Mouse (Mus musculus) embryo, embryonic 10.5 days (tissue): ENCODE results near the gene Syt16.

Source experiments
- DNase-seq: peaks from one replicate; pipeline ENCODE4 v3.0.0-alpha.2; 2015; ENCODE audit warnings: low spot score

Syt16 gene

GRCm38 (mm10) chr12:74013739-74014138, 16.3 kb downstream of the Syt16 start:
- peak; percentile 86 for DNase-seq

DNA sequence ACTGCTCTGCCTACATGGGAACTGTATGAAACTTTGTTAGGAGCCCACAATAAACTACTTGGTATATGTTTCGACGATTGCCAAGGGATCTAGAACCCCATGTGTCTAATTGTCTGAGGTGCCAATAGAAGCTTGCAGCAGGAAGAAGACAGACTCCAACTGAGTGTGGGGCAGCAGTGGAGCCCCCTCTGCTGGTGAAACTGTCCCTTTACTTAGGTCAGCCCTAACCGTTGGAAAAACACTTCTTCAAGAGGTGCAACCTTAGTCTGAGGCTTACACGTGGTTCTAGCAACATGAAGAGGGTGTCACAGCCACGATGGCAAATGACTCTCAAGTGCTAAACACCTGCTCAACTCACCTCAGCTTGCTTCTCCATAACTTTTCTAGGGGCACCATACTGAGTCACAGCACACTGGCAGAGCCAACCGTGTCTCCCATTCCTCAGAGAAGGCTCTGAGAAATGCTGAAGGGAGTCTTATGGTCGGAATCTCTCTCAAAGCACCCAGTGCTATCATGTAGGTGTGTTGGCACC, 17.3 kb downstream of the Syt16 start:
- DNase-seq, result peak; percentile 24

DNA sequence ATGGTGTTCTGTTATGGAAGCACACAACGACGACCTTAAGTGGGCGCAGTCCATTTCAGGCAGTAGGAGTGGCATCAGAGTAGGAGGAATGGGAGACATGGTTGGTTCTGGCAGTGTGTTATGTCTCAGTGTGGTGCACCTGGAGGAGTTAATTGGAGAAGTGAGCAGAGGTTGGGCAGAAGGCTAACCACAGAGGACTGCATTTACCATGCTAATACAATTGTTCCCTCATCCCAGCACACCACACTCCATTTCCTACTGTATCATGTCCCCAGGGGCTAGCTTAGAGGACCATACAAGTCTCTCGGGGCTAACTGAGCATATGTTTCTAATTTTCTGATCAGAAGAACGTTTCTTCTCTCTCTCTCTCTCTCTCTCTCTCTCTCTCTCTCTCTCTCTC, 18.0 kb downstream of the Syt16 start:
- no peak for DNase-seq

GRCm38 (mm10) chr12:74023260-74023659, 25.8 kb downstream of the Syt16 start:
- no peak for DNase-seq

DNA sequence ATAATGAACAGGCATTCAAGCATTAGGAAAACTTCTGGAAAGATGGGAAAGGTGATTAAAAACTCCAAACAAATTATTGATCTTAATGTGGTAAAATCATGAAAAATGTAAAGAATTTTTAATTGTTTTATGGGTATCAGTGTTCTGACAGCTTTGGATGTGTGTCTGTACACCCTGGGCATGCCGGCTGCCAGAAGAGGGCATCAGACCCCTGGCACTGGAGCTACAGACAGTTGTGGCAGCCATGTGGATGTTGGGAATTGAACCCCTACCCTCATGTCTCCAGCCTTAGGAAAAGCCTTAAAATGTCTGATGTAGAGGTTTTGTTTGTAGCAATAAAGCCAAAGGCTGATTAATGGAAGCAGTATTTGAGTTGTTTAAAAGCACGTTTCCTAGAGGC, 27.5 kb downstream of the Syt16 start:
- DNase-seq, result no peak

DNA sequence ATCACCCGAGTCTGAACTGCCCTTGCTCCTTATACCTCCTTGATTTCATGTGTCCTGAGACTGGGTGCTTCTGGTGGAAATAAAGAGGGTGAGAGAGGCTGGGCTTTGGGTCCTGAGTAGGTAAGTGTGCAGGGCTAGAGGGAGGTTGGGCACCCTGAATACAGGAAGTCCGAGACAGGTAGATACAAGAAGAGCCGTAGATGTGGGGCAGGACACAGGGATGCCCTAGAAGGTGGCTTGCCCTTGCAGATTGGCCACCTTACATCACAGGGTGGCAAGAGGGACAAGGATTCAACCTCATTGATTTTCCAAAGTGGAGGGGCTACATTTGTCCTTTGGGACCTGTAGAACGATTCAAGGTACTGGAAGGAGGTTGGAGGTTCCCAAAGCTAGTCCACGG, 45.8 kb downstream of the Syt16 start:
- DNase-seq, result no peak

- DNase-seq, result no peak
Observed at GRCm38 (mm10) chr12:74043755-74044154, 46.3 kb downstream of the Syt16 start.

DNA sequence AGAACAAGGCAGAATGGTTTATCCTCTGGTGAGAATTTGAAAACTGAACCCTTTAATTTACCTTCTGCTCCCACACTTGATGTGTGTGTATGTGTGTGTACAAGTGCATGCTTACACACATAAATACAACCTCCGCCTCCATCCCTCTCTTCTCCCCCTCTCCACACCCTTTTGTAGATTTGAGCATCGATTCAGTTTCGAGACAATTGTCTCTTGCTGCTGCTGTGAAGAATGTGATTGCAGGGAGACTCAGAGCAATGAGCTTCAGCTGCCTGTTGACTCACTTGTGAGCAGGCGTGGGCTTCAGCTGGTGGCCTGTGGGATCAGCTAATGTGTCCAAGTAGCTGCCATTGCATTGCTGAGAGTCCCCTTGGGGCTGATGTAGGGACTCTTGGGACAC, 46.8 kb downstream of the Syt16 start:
- no peak for DNase-seq

DNA sequence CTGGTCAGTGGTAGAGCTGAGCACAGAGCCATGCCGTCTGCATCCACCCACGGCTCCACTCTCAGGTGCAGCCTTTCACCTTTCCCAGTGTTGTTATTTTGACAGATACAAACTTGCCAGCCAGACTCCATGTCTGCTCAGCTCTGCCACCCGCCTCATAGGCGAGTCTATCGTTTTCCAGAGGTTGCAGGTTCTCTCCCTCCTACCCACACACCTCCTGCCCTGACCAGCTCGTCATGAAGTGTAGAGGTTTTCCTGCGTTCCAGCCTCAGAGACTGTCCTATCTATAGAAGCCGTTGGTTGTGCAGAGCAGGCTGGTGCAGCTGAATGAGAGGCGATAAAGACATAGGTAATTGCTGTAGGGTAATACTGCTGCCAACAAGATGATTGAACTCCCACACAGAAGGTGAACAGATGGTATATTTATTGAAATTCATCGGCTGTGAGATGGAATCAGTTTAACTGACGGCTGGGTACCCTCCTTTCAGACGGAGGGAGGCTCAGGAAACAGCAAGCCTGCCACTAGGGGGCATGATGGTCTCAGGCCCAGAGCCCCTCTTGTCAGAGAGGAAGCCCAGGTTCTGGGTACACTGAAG, 58.0 kb downstream of the Syt16 start:
- DNase-seq, result peak; percentile 78

DNA sequence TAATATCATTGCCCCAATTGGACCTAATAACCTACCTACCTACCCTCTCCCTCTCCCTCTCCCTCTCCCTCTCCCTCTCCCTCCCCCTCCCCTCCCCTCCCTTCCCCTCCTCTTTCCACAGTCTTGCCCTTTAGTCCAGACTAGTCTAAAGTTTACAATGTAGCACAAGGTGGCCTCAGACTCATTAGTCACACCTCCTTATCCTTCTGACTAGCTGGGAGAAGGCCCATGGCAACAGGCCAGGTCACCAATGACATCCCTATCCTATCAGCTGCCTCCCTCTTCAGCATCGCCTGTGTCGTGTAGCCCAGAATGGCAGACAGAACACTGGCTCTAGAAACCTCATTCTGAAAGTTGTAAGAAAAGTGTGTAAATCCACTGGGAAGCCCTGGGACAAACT, 58.7 kb downstream of the Syt16 start:
- DNase-seq, result no peak

DNA sequence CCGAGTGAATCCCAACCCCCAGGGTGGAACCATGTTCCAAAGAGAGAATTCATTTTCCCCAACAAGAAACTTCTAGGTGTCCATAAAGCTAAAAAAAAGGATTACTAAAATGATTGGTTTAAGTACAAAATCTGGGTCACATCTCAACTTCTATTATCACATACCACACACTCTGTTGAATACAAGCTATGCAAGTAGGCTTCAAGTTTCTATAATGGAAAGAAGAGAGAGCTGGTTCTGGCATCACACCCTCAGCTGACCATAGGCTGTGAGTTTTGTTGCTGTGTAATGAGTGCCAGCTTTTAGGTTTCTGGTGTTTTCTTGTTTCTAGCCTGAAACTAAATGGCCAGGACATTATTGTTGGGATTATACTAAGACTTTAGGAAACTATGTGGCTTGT, 65.1 kb downstream of the Syt16 start:
- DNase-seq, result no peak

GRCm38 (mm10) chr12:74068912-74069311, 71.5 kb downstream of the Syt16 start:
- DNase-seq, result no peak

GRCm38 (mm10) chr12:74075590-74075989, 78.1 kb downstream of the Syt16 start:
- no peak for DNase-seq

DNA sequence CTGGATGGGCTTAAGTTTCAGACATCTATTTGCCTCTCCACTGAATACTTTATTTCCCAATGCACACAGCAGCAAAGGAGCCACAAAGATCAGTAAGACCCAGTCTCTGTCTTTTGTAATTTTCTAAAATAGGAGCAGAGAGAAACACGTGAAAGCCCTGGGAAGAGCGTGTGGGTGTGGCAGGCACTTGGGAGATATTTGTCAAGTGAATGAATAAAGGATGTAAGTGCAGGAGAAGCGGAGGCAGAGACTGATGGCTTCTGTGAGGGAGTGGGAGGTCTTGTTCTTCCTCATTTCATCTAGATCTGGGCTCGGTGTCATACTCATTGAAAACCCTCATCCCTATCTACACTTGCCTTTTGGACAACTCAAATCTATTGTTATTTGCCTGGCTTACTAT, 78.6 kb downstream of the Syt16 start:
- no peak for DNase-seq

DNA sequence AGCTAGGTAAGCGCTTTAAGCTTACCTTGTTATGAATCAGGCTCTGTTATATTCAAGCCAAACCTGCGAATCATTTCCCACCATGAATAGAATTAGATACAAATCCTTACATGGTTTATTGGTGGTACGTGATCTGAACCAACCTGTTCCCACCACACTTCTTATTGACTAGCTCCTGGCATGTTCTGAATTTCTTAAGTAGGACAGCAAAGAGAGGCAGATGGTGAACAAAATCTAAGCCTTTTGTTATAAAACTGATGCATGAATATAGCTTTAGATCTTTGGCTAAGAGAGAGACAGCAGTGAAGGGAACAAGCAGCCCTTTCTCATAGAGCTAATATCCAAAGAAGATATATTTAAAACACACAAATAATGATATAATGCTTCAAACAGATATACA, 83.7 kb downstream of the Syt16 start:
- no peak for DNase-seq

DNA sequence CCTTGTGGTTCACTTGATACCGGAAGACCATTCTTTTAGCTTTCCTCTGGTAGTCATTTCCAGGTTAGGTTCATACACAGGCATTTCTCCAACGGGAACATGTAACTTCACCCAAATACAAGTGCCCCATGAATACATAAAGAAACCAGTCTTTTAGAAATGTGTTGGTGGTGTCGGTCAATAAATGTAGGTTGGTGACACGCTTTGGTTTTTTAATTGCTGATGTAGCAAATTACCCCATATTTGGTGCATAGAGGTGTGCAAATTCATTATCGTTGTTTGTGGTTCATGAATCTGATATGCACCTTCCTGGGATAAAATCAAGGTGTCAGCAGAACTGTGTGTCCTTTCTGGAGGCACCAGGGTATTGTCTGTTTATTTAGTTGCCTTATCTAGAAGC, 86.9 kb downstream of the Syt16 start:
- no peak for DNase-seq

GRCm38 (mm10) chr12:74087086-74087485, 89.6 kb downstream of the Syt16 start:
- DNase-seq, result peak; percentile 33

DNA sequence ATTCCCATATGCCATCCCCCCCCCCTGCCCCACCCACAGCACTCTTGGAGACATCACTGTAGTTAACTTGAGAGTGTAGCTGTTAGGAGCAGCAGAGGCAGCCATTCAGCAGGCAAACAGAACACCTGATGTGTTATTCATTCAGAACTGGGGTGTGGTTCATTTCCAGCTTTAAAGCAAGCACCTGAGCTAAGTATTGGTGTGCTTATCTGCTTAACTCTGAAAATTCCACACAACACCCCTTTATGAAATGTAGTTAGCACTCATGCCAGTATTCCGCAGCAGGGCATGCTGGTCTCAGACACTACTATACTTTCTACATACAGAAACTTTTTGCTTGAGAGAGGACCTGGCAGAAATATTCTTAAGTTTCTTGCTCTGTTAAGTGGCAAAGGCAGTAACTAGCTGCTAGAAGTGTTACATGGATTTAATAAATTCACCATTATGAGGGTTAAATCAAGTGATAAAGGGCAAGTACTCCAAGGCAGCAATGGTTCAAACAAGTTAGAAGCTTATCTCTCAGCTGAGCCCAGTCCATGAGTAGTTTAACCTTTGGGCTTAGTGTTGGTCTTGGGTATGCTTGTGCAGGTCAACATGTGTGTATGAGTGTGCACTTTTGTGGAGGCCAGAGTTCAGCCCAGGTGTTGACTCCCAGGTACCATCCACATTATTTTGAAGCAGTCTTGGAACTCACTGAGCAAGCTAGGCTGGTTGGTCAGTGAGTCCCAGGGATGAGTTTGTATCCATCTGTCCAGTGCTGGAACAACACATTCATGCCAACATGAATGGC, 92.1 kb downstream of the Syt16 start:
- no peak for DNase-seq

GRCm38 (mm10) chr12:74092546-74092945, 95.1 kb downstream of the Syt16 start:
- DNase-seq, result no peak

- DNase-seq, result no peak
Observed at GRCm38 (mm10) chr12:74093110-74093509, 95.6 kb downstream of the Syt16 start.

DNA sequence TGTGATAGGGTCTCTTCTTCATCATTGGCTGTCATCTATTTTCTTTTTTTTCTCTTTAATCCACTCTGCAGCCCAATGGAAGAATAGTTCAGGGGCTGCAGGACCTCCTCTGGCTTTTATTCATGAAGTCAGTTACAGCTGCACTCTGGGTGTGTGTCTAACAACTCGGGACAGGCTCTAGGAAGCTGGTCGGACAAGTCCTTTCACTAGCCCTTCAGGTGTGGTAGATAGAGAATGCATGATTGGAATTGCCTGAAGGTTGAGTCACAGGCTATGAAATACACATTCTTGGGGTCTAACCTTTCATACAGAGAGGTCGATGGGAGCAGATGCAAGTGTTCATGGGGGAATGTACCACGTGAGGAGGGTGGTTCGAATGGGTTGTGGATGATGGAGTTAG, 97.2 kb downstream of the Syt16 start:
- no peak for DNase-seq

DNA sequence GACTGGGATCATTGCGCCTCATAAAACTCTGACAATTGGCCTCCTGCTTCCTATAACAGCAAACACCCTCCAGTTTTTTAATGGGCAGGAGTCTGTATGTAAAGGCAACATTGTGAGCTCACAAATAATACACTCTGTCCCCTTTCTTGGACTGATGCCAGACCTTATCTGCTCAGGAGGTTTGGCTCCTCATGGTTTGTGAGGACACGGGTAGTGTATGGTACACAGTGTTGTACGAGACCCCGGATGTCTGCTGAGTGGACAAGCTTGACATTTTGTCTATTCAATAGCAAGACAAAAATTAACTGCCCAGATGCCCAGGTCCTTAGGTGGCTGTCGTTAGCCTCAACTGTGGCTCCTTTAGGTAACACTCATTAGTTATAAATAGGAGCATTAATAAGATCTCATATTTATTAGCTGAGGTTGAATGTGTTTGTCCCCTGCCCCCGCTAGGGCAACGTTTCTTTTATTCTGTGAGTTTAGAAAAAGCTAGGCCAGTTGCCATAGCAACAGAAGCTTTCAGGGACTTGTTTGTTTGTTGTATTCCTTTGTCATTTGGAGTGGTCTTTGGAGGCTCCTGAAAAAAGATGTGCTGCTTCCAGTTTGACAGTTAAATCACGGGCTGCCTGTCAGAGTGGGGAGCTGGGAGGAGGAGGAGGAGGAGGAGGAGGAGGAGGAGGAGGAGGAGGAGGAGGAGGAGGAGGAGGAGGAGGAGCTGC, 101.3 kb downstream of the Syt16 start:
- DNase-seq, result peak; percentile 45
